Mouse (Mus musculus) intestine, embryonic 16.5 days (tissue): Measurements from ENCODE around the gene Tecpr2. TPM values are rescaled to one million over a fixed set of nuclear protein-coding genes. Genes with fewer than 3 reads are reported as not detected.

Experiments used
- ATAC-seq: fragments of 200-750 bp; cut with Nextera tagmentation; 2 replicates; pipeline ENCODE4 v1.8.0; 2017; ENCODE audit warnings: moderate TSS enrichment, moderate library complexity
- H3K27ac ChIP-seq: fragments of 300-500 bp; sonication (generic); 2 replicates; pipeline ENCODE4 v1.5.1; 2014; ENCODE audit warnings: mild to moderate bottlenecking, low read length
- H3K27me3 ChIP-seq: fragments of 300-500 bp; sonication (generic); replicated peaks from 2 replicates; pipeline ENCODE4 v1.6.1; 2014; ENCODE audit warnings: low read length, control low read depth, mixed read lengths; ENCODE audit not compliant: control insufficient read depth, insufficient read depth
- H3K36me3 ChIP-seq: fragments of 300-500 bp; sonication (generic); 2 replicates; pipeline ENCODE4 v1.6.1; 2014; ENCODE audit warnings: low read length, control low read depth; ENCODE audit not compliant: control insufficient read depth, insufficient read depth
- H3K4me1 ChIP-seq: fragments of 300-500 bp; sonication (generic); 2 replicates; pipeline ENCODE4 v1.6.1; 2014; ENCODE audit warnings: low read length, control low read depth, mixed read lengths; ENCODE audit not compliant: control insufficient read depth, insufficient read depth
- H3K4me2 ChIP-seq: fragments of 300-500 bp; sonication (generic); 2 replicates; pipeline ENCODE4 v1.6.1; 2014; ENCODE audit warnings: low read depth, low read length, control low read depth
- H3K4me3 ChIP-seq: fragments of 300-500 bp; sonication (generic); 2 replicates; pipeline ENCODE4 v1.5.1; 2014; ENCODE audit warnings: mild to moderate bottlenecking, low read length
- H3K9ac ChIP-seq: fragments of 300-500 bp; sonication (generic); 2 replicates; pipeline ENCODE4 v1.6.1; 2014; ENCODE audit warnings: low read depth, low read length
- H3K9me3 ChIP-seq: fragments of 300-500 bp; sonication (generic); 2 replicates; pipeline ENCODE4 v1.6.1; 2016; ENCODE audit warnings: low read length, control low read depth; ENCODE audit not compliant: control insufficient read depth
- WGBS: fragments of 180-500 bp; shearing (Covaris S2); extraction: QIAGEN DNeasy Blood & Tissue Kit; methylation state at CpG from one replicate; pipeline ENCODE4 v1.1.7; 2014; 5-methylcytosine and 5-hydroxymethylcytosine counted together
- polyA plus RNA-seq: library from polyadenylated mRNA; unstranded; fragments of >200 nt; fragmentation: Nextera tagmentation; extraction: Ambion mirVana; gene quantifications from 2 replicates; pipeline ENCODE4 v1.2.1, GENCODE M21; 2015

Tecpr2 gene
- polyA plus RNA-seq, 1 experiment from 2014 or later: 2.2 TPM

GRCm38 (mm10) chr12:111019086-111019485 is 130.0 kb downstream of the Tecpr2 start:
- H3K27me3 ChIP-seq: no peaks in the 10 kb centered on the region
- no peak overlapping the region for H3K27ac ChIP-seq
- no peaks in the 10 kb centered on the region; the same call in 1 of the 2 replicates for H3K4me1 ChIP-seq
- H3K36me3 ChIP-seq: no peaks in the 10 kb centered on the region
- no peak overlapping the region for H3K4me3 ChIP-seq
- no peak overlapping the region for H3K9ac ChIP-seq
- 87% methylated on average over 2 of the region's 2 CpGs for WGBS
- no peak overlapping the region for H3K4me2 ChIP-seq
- ATAC-seq: no peak
- no peaks in the 10 kb centered on the region for H3K9me3 ChIP-seq

GRCm38 (mm10) chr12:111021138-111021537 is 132.1 kb downstream of the Tecpr2 start:
- Histone ChIP-seq H3K36me3 (no peaks in the 10 kb centered on the region), H3K4me2 (no peak overlapping the region), H3K9ac (no peak overlapping the region), H3K4me1 (no peaks in the 10 kb centered on the region), H3K4me3 (no peak overlapping the region), H3K27me3 (no peaks in the 10 kb centered on the region), H3K9me3 (no peaks in the 10 kb centered on the region), H3K27ac (no peak overlapping the region)
- ATAC-seq: no peak
- whole genome bisulfite sequencing: 32% methylated on average over 1 of the region's 1 CpGs

- Histone ChIP-seq H3K9ac (no peak overlapping the region), H3K4me1 (no peaks in the 10 kb centered on the region), H3K27ac (no peak overlapping the region), H3K27me3 (no peaks in the 10 kb centered on the region), H3K9me3 (no peaks in the 10 kb centered on the region), H3K4me3 (no peak overlapping the region), H3K36me3 (no peaks in the 10 kb centered on the region), H3K4me2 (no peak overlapping the region)
- no peak for ATAC-seq
- WGBS: 56% methylated on average over 3 of the region's 3 CpGs
Measured at GRCm38 (mm10) chr12:111021577-111021976, 132.5 kb downstream of the Tecpr2 start.

Other genes starting within 250 kb of the Tecpr2 start
- not detected in 2 replicates for gene 1700001K19Rik, start 206.6 kb upstream of the Tecpr2 start, polyA plus RNA-seq
- gene Hsp90aa1, start 186.5 kb upstream of the Tecpr2 start, polyA plus RNA-seq: 679 and 790 TPM in 2 replicates
- gene Wdr20, start 151.3 kb upstream of the Tecpr2 start, polyA plus RNA-seq: 21.1 and 21.7 TPM in 2 replicates
- 1.7 and 2.9 TPM in 2 replicates for gene Mok, start 48.3 kb upstream of the Tecpr2 start, polyA plus RNA-seq
- 3.7 and 4.9 TPM in 2 replicates for gene Zfp839, start 39.0 kb upstream of the Tecpr2 start, polyA plus RNA-seq
- gene Cinp, start 119 bp upstream of the Tecpr2 start, polyA plus RNA-seq: 65.0 and 72.7 TPM in 2 replicates
- gene Ankrd9, start 89.8 kb downstream of the Tecpr2 start, polyA plus RNA-seq: 32.2 and 33.6 TPM in 2 replicates
- gene Rcor1, start 150.1 kb downstream of the Tecpr2 start, polyA plus RNA-seq: 6.9 and 7.9 TPM in 2 replicates